Mouse (Mus musculus): ENCODE data around the gene Cdx2.

Cdx2 gene

GRCm38 (mm10) chr5:147267434-147267833 lies 39.6 kb downstream of the Cdx2 start:
- H3K4me1 ChIP-seq (replicated peaks; ENCODE audit: low read depth, low read length): peaks cover 28% of the 10 kb centered on the region
- peaks cover 74% of the 10 kb centered on the region for H3K27me3 ChIP-seq (ENCODE audit: insufficient read depth, low read length)
- H3K9me3 ChIP-seq (ENCODE audit: low read length): no peaks in the 10 kb centered on the region
- no peak overlapping the region for H3K4me3 ChIP-seq (replicated peaks; ENCODE audit: low read length)
- H3K36me3 ChIP-seq (ENCODE audit: insufficient read depth, low read length): no peaks in the 10 kb centered on the region
- TF ChIP-seq CTCF (conservative IDR thresholded peaks at IDR 0.05; ENCODE audit: low read length) (no peak), POU5F1 (IDR thresholded peaks at IDR 0.05; ENCODE audit: borderline replicate concordance, low read length) (no peak), NANOG (IDR thresholded peaks at IDR 0.05; ENCODE audit: borderline replicate concordance, low read length) (no peak)

GRCm38 (mm10) chr5:147263945-147264344 lies 43.1 kb downstream of the Cdx2 start:
- no peak overlapping the region for H3K4me3 ChIP-seq (replicated peaks; ENCODE audit: low read length)
- no peaks in the 10 kb centered on the region for H3K36me3 ChIP-seq (ENCODE audit: insufficient read depth, low read length)
- no peaks in the 10 kb centered on the region for H3K9me3 ChIP-seq (ENCODE audit: low read length)
- peaks cover 40% of the 10 kb centered on the region for H3K27me3 ChIP-seq (ENCODE audit: insufficient read depth, low read length)
- no peak for TF ChIP-seq CTCF (conservative IDR thresholded peaks at IDR 0.05; ENCODE audit: low read length)
- no peak for TF ChIP-seq POU5F1 (IDR thresholded peaks at IDR 0.05; ENCODE audit: borderline replicate concordance, low read length)
- TF ChIP-seq NANOG (IDR thresholded peaks at IDR 0.05; ENCODE audit: borderline replicate concordance, low read length): no peak
- peaks cover 11% of the 10 kb centered on the region for H3K4me1 ChIP-seq (replicated peaks; ENCODE audit: low read depth, low read length)

GRCm38 (mm10) chr5:147261899-147262541 lies 45.0 kb downstream of the Cdx2 start:
- peaks cover 6% of the 10 kb centered on the region; the same call in 1 of the 2 replicates for H3K4me1 ChIP-seq (replicated peaks; ENCODE audit: low read depth, low read length)
- H3K9me3 ChIP-seq (ENCODE audit: low read length): no peaks in the 10 kb centered on the region
- no peaks in the 10 kb centered on the region for H3K36me3 ChIP-seq (ENCODE audit: insufficient read depth, low read length)
- H3K27me3 ChIP-seq (ENCODE audit: insufficient read depth, low read length): peaks cover 25% of the 10 kb centered on the region
- no peak overlapping the region for H3K4me3 ChIP-seq (replicated peaks; ENCODE audit: low read length)
- no peak for TF ChIP-seq CTCF (conservative IDR thresholded peaks at IDR 0.05; ENCODE audit: low read length)
- TF ChIP-seq NANOG (IDR thresholded peaks at IDR 0.05; ENCODE audit: borderline replicate concordance, low read length): no peak
- no peak for TF ChIP-seq POU5F1 (IDR thresholded peaks at IDR 0.05; ENCODE audit: borderline replicate concordance, low read length)

- H3K4me1 ChIP-seq (replicated peaks; ENCODE audit: low read depth, low read length): 0 out of 2 replicates have a peak, but pooled peaks cover 6% of the 10 kb centered on the region
- peaks cover 14% of the 10 kb centered on the region for H3K27me3 ChIP-seq (ENCODE audit: insufficient read depth, low read length)
- TF ChIP-seq NANOG (IDR thresholded peaks at IDR 0.05; ENCODE audit: borderline replicate concordance, low read length): no peak
- no peak for TF ChIP-seq POU5F1 (IDR thresholded peaks at IDR 0.05; ENCODE audit: borderline replicate concordance, low read length)
- no peak for TF ChIP-seq CTCF (conservative IDR thresholded peaks at IDR 0.05; ENCODE audit: low read length)
- H3K9me3 ChIP-seq (ENCODE audit: low read length): no peaks in the 10 kb centered on the region
- no peak overlapping the region for H3K4me3 ChIP-seq (replicated peaks; ENCODE audit: low read length)
- no peaks in the 10 kb centered on the region for H3K36me3 ChIP-seq (ENCODE audit: insufficient read depth, low read length)
Observed at GRCm38 (mm10) chr5:147260778-147261177, 46.3 kb downstream of the Cdx2 start.

- no peak overlapping the region for H3K4me3 ChIP-seq (replicated peaks; ENCODE audit: low read length)
- H3K9me3 ChIP-seq (ENCODE audit: low read length): no peaks in the 10 kb centered on the region
- H3K4me1 ChIP-seq (replicated peaks; ENCODE audit: low read depth, low read length): 0 out of 2 replicates have a peak, but pooled peaks cover 6% of the 10 kb centered on the region
- 0 out of 2 replicates have a peak, but pooled peaks cover 9% of the 10 kb centered on the region for H3K27me3 ChIP-seq (ENCODE audit: insufficient read depth, low read length)
- H3K36me3 ChIP-seq (ENCODE audit: insufficient read depth, low read length): no peaks in the 10 kb centered on the region
- TF ChIP-seq NANOG (IDR thresholded peaks at IDR 0.05; ENCODE audit: borderline replicate concordance, low read length) (no peak), POU5F1 (IDR thresholded peaks at IDR 0.05; ENCODE audit: borderline replicate concordance, low read length) (no peak), CTCF (conservative IDR thresholded peaks at IDR 0.05; ENCODE audit: low read length) (no peak)
Observed at GRCm38 (mm10) chr5:147260189-147260588, 46.9 kb downstream of the Cdx2 start.

All from E14TG2a.4 (cell line).